Mouse (Mus musculus) hindbrain, embryonic 12.5 days (tissue): ENCODE measurements around the gene Mycs. TPM values are rescaled to one million over a fixed set of nuclear protein-coding genes. Genes with fewer than 3 reads are reported as not detected.

ENCODE experiments used
- ATAC-seq: fragments of 200-750 bp; cut with Nextera tagmentation; 2 replicates; pipeline ENCODE4 v1.8.0; 2017; ENCODE audit warnings: moderate TSS enrichment; ENCODE audit not compliant: low FRiP score
- H3K27ac ChIP-seq: fragments of 300-500 bp; sonication (generic); 2 replicates; pipeline ENCODE4 v1.5.1; 2016; ENCODE audit warnings: mild to moderate bottlenecking
- H3K27me3 ChIP-seq: fragments of 300-500 bp; sonication (generic); 2 replicates; pipeline ENCODE4 v1.6.1; 2016; ENCODE audit warnings: mild to moderate bottlenecking
- H3K36me3 ChIP-seq: fragments of 300-500 bp; sonication (generic); 2 replicates; pipeline ENCODE4 v1.6.1; 2016; ENCODE audit warnings: mild to moderate bottlenecking
- H3K4me1 ChIP-seq: fragments of 300-500 bp; sonication (generic); 2 replicates; pipeline ENCODE4 v1.6.1; 2016
- H3K4me2 ChIP-seq: fragments of 300-500 bp; sonication (generic); replicated peaks from 2 replicates; pipeline ENCODE4 v1.6.1; 2016; ENCODE audit warnings: mild to moderate bottlenecking
- H3K4me3 ChIP-seq: fragments of 300-500 bp; sonication (generic); 2 replicates; pipeline ENCODE4 v1.5.1; 2016; ENCODE audit warnings: mild to moderate bottlenecking
- H3K9ac ChIP-seq: fragments of 300-500 bp; sonication (generic); 2 replicates; pipeline ENCODE4 v1.6.1; 2016; ENCODE audit warnings: mild to moderate bottlenecking, moderate library complexity
- H3K9me3 ChIP-seq: fragments of 300-500 bp; sonication (generic); replicated peaks from 2 replicates; pipeline ENCODE4 v1.6.1; 2016; ENCODE audit warnings: mild to moderate bottlenecking
- WGBS: fragments of 180-500 bp; shearing (Covaris S2); methylation state at CpG from one replicate; pipeline ENCODE4 v1.1.7; 2016; 5-methylcytosine and 5-hydroxymethylcytosine counted together
- polyA plus RNA-seq: library from polyadenylated mRNA; unstranded; fragments of >200 nt; fragmentation: Nextera tagmentation; extraction: Ambion mirVana; gene quantifications from 2 replicates; pipeline ENCODE4 v1.2.1, GENCODE M21; 2016

Gene Mycs
- not detected in 2 replicates for polyA plus RNA-seq

- Histone ChIP-seq H3K9me3 (peaks cover 3% of the 10 kb centered on the region; the same call in 1 of the 2 replicates), H3K4me2 (peak within 1 kb of the TSS; percentile 42), H3K9ac (no peak within 1 kb of the TSS), H3K27ac (no peak within 1 kb of the TSS), H3K4me1 (no peaks in the 10 kb centered on the region), H3K4me3 (peak within 1 kb of the TSS; percentile 16), H3K27me3 (no peaks in the 10 kb centered on the region; the same call in 1 of the 2 replicates), H3K36me3 (no peaks in the 10 kb centered on the region)
- 79% methylated on average over 3 of the region's 3 CpGs for WGBS
- ATAC-seq, result no peak
Observed at GRCm38 (mm10) chrX:5469165-5469564, at the start of gene Mycs. TSS of gene Mycs (minus strand) at chrX:5469265.

GRCm38 (mm10) chrX:5468022-5468421 is 1.0 kb downstream of the Mycs start:
- 9% methylated on average over 24 of the region's 24 CpGs for WGBS
- H3K4me1 ChIP-seq, result no peaks in the 10 kb centered on the region
- H3K9ac ChIP-seq, result no peak overlapping the region
- peak overlapping the region; percentile 16 for H3K4me3 ChIP-seq
- no peaks in the 10 kb centered on the region for H3K36me3 ChIP-seq
- no peaks in the 10 kb centered on the region; the same call in 1 of the 2 replicates for H3K27me3 ChIP-seq
- peaks cover 3% of the 10 kb centered on the region; the same call in 1 of the 2 replicates for H3K9me3 ChIP-seq
- ATAC-seq, result no peak
- H3K4me2 ChIP-seq, result peak overlapping the region; percentile 42
- no peak overlapping the region for H3K27ac ChIP-seq

Other genes with a start within 250 kb of the Mycs start
- not detected in 2 replicates for gene Btbd35f7, start 199.8 kb upstream of the Mycs start, polyA plus RNA-seq